25 mouse cellular contexts compared by ENCODE assay signal in genomic region chr4:35112452-35112851, GRCm38 (mm10). TPM values are rescaled to one million over a fixed set of nuclear protein-coding genes. Genes with fewer than 3 reads are reported as not detected.
DNase-seq lines count a peak whose midpoint lies in the region; ATAC-seq and TF ChIP-seq lines count a peak whose summit lies in the region.
"Had no signal": no experiment of that assay in that cellular context is flagged by ENCODE, and none has a peak within 500 bp of the region (broad histone marks: within the 10 kb centered on the region; RNA-seq: fewer than 3 reads in every experiment).

No protein-coding gene starts in this region.

- H3K27me3 ChIP-seq in kidney, embryonic 15.5 days = no peaks in the 10 kb centered on the region
- no peaks in the 10 kb centered on the region for H3K27me3 ChIP-seq in lung, embryonic 15.5 days
- H3K27me3 ChIP-seq in ES-Bruce4 (ENCODE audit: control insufficient read depth, insufficient read depth, low read length, poor library complexity, severe bottlenecking) = no peaks in the 10 kb centered on the region
- H3K27me3 ChIP-seq: CH12.LX; embryonic facial prominence, embryonic 13.5 days; forebrain, embryonic 12.5 days; heart, embryonic 13.5 days had no signal

- H3K27ac ChIP-seq in kidney, embryonic 15.5 days = 0 out of 2 replicates have a peak overlapping the region, but pooled peaks have one; percentile 41
- H3K27ac ChIP-seq in lung, embryonic 15.5 days = peak overlapping the region; percentile 8; the same call in 1 of the 2 replicates
- H3K27ac ChIP-seq in ES-Bruce4 (ENCODE audit: insufficient read depth, low read length) = 0 out of 2 replicates have a peak overlapping the region, but pooled peaks have one; percentile 3
- H3K27ac ChIP-seq: embryonic facial prominence, embryonic 13.5 days; forebrain, embryonic 12.5 days; heart, embryonic 13.5 days; hindbrain, postnatal 0 days had no signal

- no peak for DNase-seq in kidney, postnatal 10 days
- no peak for DNase-seq in lung, postnatal 25 days (ENCODE audit: low spot score)
- peak; percentile 49 for DNase-seq in R1 (ENCODE audit: low read depth, low spot score)
- DNase-seq in heart, adult 18-20 months = no peak
- DNase-seq: adrenal gland, adult 2 months; adrenal gland, postnatal 25 days; cerebellum, adult 18-20 months; cerebellum, adult 9-11 months; cerebellum, postnatal 36 days; gastrocnemius, postnatal 10 days; heart, postnatal 36 days had no signal

- no peak for TF ChIP-seq CTCF in ES-Bruce4 (IDR thresholded peaks at IDR 0.05; ENCODE audit: low read depth, low read length)

- H3K4me2 ChIP-seq in kidney, embryonic 15.5 days = no peak overlapping the region
- H3K4me2 ChIP-seq in lung, embryonic 15.5 days = no peak overlapping the region
- H3K4me2 ChIP-seq: embryonic facial prominence, embryonic 13.5 days; forebrain, embryonic 12.5 days; heart, embryonic 13.5 days had no signal

- H3K4me1 ChIP-seq in kidney, embryonic 15.5 days = peaks cover 16% of the 10 kb centered on the region
- peaks cover 3% of the 10 kb centered on the region; the same call in 1 of the 2 replicates for H3K4me1 ChIP-seq in lung, embryonic 15.5 days
- H3K4me1 ChIP-seq in ES-Bruce4 (ENCODE audit: control insufficient read depth, insufficient read depth, low read length) = peaks cover 7% of the 10 kb centered on the region

- H3K4me3 ChIP-seq in kidney, embryonic 15.5 days (replicated peaks) = no peak overlapping the region
- H3K4me3 ChIP-seq in lung, embryonic 15.5 days = no peak overlapping the region
- H3K4me3 ChIP-seq in ES-Bruce4 (ENCODE audit: low read depth, low read length) = no peak overlapping the region
- H3K4me3 ChIP-seq: embryonic facial prominence, embryonic 13.5 days; forebrain, embryonic 12.5 days; heart, embryonic 13.5 days had no signal

- H3K36me3 ChIP-seq in kidney, embryonic 15.5 days = no peaks in the 10 kb centered on the region
- H3K36me3 ChIP-seq in lung, embryonic 15.5 days = no peaks in the 10 kb centered on the region
- H3K36me3 ChIP-seq in ES-Bruce4 (ENCODE audit: control insufficient read depth, insufficient read depth, low read length, poor library complexity, severe bottlenecking) = no peaks in the 10 kb centered on the region
- H3K36me3 ChIP-seq: embryonic facial prominence, embryonic 13.5 days; forebrain, embryonic 12.5 days; G1E; heart, embryonic 13.5 days had no signal

- TF ChIP-seq POLR2A in ES-Bruce4 (IDR thresholded peaks at IDR 0.05; ENCODE audit: insufficient read depth, low read length) = no peak

- H3K9ac ChIP-seq in kidney, embryonic 15.5 days = no peak overlapping the region
- H3K9ac ChIP-seq in lung, embryonic 15.5 days = no peak overlapping the region
- H3K9ac ChIP-seq in ES-Bruce4 (ENCODE audit: low read depth, poor library complexity, severe bottlenecking) = no peak overlapping the region
- H3K9ac ChIP-seq: embryonic facial prominence, embryonic 13.5 days; forebrain, embryonic 12.5 days; heart, embryonic 13.5 days had no signal

- WGBS in kidney, embryonic 15.5 days = 79% methylated on average over 4 of the region's 4 CpGs
- WGBS in lung, embryonic 15.5 days = 69% methylated on average over 4 of the region's 4 CpGs

- no peaks in the 10 kb centered on the region for H3K9me3 ChIP-seq in kidney, embryonic 15.5 days (replicated peaks)
- H3K9me3 ChIP-seq in lung, embryonic 15.5 days = no peaks in the 10 kb centered on the region
- no peaks in the 10 kb centered on the region for H3K9me3 ChIP-seq in ES-Bruce4 (replicated peaks; ENCODE audit: control insufficient read depth, insufficient read depth, low read length, poor library complexity, severe bottlenecking)
- H3K9me3 ChIP-seq: embryonic facial prominence, embryonic 13.5 days; forebrain, embryonic 12.5 days; G1E; heart, embryonic 13.5 days had no signal

- ATAC-seq in kidney, embryonic 15.5 days (replicated peaks; ENCODE audit: low FRiP score) = no peak; the same call in 1 of the 2 replicates
- peak; percentile 42; the same call in 1 of the 2 replicates for ATAC-seq in lung, embryonic 15.5 days (ENCODE audit: borderline replicate concordance, extremely low read depth, low FRiP score, low TSS enrichment)
- ATAC-seq: forebrain, embryonic 16.5 days; hindbrain, postnatal 0 days had no signal

- no peak for TF ChIP-seq EP300 in ES-Bruce4 (IDR thresholded peaks at IDR 0.05; ENCODE audit: insufficient read depth, low read depth, low read length)

RNA-seq across cellular contexts. Expression of gene Ifnk, which starts 39.4 kb away (rescaled TPM):
- 0.28 TPM in 1 of 2 replicates, not detected in the other for polyA plus RNA-seq in kidney, embryonic 15.5 days (2015; fragmentation: Nextera tagmentation; extraction: Ambion mirVana)
- polyA plus RNA-seq in lung, embryonic 15.5 days (2015; fragmentation: Nextera tagmentation; extraction: Ambion mirVana) = 0.25 and 0.34 TPM in 2 replicates
- polyA plus RNA-seq in ES-Bruce4 (2011; ENCODE audit: insufficient read depth, insufficient read length, low read depth, missing spikeins) = not detected in 2 replicates
- not detected for total RNA-seq in heart, adult 18-20 months (2021)
- total RNA-seq: adrenal gland, adult 2 months; adrenal gland, postnatal 25 days; CH12.LX; G1E; gastrocnemius, postnatal 10 days; gastrocnemius, postnatal 4 days; heart, adult 8-10 months; heart, postnatal 36 days; hindbrain, postnatal 0 days had no signal
- polyA plus RNA-seq: adrenal gland, adult 2 months; frontal cortex, adult 2 months; G1E; heart, embryonic 13.5 days; heart, postnatal 0 days; hindbrain, postnatal 0 days had no signal

RNA-seq across cellular contexts. Expression of gene Mob3b, which starts 44.8 kb away (rescaled TPM):
- polyA plus RNA-seq in kidney, embryonic 15.5 days (2015; fragmentation: Nextera tagmentation; extraction: Ambion mirVana) = 14.7 and 15.4 TPM in 2 replicates
- 15.2 and 16.1 TPM in 2 replicates for polyA plus RNA-seq in lung, embryonic 15.5 days (2015; fragmentation: Nextera tagmentation; extraction: Ambion mirVana)
- polyA plus RNA-seq in ES-Bruce4 (2011; ENCODE audit: insufficient read depth, insufficient read length, low read depth, missing spikeins) = 4.5 and 6.5 TPM in 2 replicates
- total RNA-seq in heart, adult 18-20 months (2021) = 1 to 10 TPM; 1.0 to 1.9 TPM
- polyA plus RNA-seq: G1E had no signal
